Mouse (Mus musculus) cerebral cortex, adult 2 months (tissue): ENCODE results near the gene Bhmt2.

Source experiments
- WGBS: fragments of 180-500 bp; shearing (Covaris S2); methylation state at CpG from one replicate; pipeline ENCODE4 v1.1.7; 2018; 5-methylcytosine and 5-hydroxymethylcytosine counted together

Bhmt2 gene

DNA sequence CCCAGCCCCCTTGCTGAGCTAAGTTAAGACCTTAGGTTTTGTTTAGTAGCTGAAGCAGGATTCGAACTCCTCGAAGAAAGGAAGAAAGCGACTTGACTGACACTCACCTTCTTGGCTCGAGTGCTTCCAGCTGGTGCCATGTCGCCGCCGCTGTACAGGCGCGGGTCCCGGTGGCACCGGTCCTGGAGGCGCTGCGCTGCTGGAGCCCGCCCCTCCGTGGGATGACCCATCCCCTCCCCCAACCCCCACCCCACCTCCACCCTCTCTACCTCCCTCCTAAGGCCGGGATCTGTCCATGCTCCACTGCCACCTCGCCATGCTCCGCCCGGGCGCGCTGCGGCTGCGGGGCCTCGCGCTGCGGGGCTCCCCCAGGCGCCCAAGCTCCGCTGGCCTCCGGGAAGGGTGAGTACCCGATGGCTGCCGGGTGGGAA is at the start of gene Bhmt2, which contains the start of gene Dmgdh:
TSS of gene Bhmt2 (minus strand) at position 172 of the 431 bp plus-strand sequence.
TSS of gene Dmgdh (plus strand) at position 303 of the 431 bp plus-strand sequence.
- whole genome bisulfite sequencing, result 13% methylated on average over 31 of the region's 31 CpGs

DNA sequence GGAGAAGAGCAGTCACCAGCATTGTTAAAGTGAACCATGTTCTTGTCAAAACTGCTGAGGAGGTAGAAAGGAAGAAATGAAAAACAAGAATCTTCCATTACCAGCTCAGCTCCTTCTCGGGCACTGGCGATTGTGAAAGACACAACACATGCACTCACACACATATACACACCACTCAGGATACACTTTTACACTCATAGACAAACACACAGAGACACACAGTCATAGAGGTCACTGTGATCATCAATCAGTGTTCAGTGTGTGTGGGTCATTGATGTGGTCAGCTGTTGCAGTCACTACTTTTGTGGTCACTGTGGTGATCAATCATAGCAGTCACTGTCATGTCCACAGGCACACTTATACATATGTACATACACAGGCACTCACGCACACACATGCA is 49.4 kb upstream of the Bhmt2 start:
- 83% methylated on average over 3 of the region's 3 CpGs for WGBS

DNA sequence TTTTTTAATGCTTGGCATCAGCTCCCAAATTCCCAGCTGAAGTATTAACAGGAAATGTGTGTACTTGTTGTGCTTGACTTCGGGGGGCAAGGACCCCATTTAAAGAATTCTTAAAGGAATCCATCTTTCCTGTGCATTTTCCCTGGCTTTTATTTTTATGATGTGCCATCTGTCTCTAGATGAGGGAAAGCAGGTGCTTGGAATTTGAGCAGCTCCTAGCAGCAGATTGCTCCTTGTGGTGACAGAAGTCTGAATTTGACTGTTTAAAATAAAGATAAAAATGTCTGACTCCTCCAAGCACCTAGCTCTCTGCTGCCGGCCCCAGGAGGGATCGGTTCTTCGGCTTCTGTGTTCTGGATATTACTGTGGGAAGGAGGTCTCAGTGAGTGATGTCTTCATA is 47.8 kb upstream of the Bhmt2 start:
- 40% methylated on average over 4 of the region's 4 CpGs for WGBS

DNA sequence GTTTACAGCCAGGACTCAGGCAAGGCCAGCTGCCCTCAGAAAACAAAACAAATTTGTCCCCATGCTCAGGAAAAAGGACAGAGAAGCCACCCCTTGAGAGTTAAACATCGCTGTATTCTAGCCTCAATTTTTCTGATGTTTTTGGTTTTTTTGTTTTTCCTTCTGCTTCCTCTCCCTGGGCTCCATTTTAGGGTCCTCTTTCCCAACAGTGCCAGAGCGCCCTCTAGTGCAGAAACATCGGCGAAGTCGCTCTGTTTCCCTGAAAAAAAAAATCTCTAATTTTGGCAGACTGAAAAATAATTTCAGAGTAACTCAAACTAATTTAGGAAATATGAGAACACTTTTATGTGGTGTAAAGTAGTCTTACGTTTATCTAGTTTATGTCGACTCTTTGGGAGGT is 44.8 kb upstream of the Bhmt2 start:
- WGBS, result 1% methylated on average over 7 of the region's 7 CpGs

- 70% methylated on average over 7 of the region's 7 CpGs for whole genome bisulfite sequencing
Measured at GRCm38 (mm10) chr13:93717113-93717512, 43.0 kb upstream of the Bhmt2 start.

GRCm38 (mm10) chr13:93713826-93714225 is 39.7 kb upstream of the Bhmt2 start:
- 97% methylated on average over 3 of the region's 3 CpGs for WGBS

DNA sequence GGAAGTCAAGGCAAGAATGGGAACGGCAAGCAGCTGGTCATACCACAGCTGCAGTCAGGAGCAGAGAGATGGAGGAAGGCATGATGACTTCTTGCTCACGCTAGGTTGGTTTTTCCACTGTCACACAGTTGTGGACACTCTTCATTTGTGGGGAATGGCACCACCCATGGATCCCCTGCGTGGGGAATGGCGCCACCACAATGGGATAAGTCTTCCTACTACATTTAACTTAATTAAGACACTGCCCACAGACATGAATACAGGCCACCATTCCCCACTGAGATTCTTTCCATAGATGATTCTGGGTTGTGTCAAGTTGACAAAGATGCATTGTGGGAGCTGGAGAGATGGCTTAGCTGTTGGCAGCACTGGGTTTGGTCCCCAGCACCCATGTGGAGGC is 38.3 kb upstream of the Bhmt2 start:
- WGBS, result 97% methylated on average over 4 of the region's 4 CpGs

DNA sequence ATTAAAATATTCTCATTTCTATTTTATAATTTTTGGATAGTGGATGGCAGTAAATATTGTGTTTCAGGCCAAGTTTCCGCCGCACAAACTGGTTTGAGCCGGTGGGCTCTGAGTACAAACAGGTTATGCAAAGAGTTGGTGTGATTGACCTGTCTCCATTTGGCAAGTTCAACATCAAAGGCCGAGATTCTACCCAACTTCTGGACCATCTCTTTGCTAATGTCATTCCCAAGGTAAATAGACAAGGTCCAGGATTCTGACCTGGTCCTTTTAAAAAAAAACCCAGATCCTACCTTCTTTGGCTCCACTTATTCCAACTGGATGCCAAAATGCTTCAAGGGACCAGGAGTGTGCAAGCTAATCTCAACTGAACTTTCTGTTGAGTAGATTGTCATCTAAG is 37.1 kb upstream of the Bhmt2 start:
- 96% methylated on average over 4 of the region's 4 CpGs for WGBS

GRCm38 (mm10) chr13:93710325-93710724 is 36.2 kb upstream of the Bhmt2 start:
- WGBS, result 91% methylated on average over 4 of the region's 4 CpGs

- 70% methylated on average over 4 of the region's 4 CpGs for WGBS
Measured at GRCm38 (mm10) chr13:93707271-93707670, 33.2 kb upstream of the Bhmt2 start.

DNA sequence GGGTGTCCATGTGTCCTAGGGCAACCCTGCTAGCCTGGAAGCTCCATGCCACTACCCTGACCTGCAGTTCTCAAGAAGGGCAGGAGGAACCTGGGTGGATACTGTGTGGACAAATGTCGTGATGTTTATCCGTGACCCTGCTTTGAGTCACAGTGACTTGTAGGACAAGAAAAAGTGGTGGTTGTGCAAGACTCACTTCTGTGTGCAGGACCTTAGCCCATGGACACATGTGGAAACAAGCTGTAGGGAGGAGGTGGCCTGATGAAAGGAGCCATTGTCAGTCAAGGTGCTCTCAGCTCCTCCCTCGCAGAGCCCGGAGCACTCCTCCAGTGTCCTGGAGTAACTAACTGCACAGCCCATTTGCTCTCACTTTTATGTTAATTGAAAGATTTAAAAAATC is 31.6 kb upstream of the Bhmt2 start:
- WGBS, result 87% methylated on average over 4 of the region's 4 CpGs

GRCm38 (mm10) chr13:93698866-93699265 is 24.8 kb upstream of the Bhmt2 start:
- 64% methylated on average over 6 of the region's 6 CpGs for WGBS

- WGBS, result 89% methylated on average over 1 of the region's 1 CpGs
Measured at GRCm38 (mm10) chr13:93690821-93691220, 16.7 kb upstream of the Bhmt2 start.

- 92% methylated on average over 3 of the region's 3 CpGs for WGBS
Measured at GRCm38 (mm10) chr13:93689566-93689965, 15.5 kb upstream of the Bhmt2 start.

DNA sequence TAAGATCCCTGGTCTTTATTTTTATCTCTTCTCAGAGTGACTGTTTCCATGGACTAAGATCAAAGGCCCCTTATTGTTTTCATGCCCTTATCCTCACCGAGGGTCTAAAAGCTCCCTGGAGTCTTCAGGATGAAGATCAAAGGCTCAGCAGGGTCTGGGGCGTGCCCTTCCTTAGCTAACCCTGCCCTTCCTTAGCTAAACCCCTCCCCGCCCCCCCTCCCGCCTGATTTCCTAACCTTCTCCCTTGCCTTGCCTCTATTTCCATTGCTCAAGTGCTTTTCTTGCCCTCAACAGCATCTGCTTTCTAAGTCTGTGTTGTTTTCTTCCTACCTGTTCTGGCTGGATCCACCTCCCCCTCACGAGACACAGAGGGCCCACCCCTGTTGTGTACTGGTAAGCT is 13.2 kb upstream of the Bhmt2 start:
- 40% methylated on average over 5 of the region's 5 CpGs for WGBS

GRCm38 (mm10) chr13:93685226-93685625 is 11.1 kb upstream of the Bhmt2 start:
- 92% methylated on average over 4 of the region's 4 CpGs for WGBS

DNA sequence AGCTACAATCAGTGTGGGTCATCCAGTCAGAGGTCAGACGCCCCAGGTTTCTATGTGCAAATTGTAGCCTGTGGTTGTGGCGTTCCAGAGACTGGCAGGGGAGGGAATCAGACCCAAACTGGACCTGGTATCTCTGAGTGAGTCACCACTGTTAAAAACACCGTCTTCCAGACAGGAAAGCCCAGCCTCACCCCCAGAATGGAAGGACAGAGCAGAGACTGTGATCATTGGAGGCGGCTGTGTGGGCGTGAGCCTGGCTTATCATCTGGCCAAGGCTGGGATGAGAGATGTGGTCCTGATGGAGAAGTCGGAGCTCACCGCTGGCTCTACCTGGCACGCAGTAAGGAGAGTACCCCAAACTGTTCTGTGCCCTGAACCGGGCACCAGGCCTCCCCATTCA is 2.8 kb upstream of the Bhmt2 start:
- WGBS, result 69% methylated on average over 9 of the region's 9 CpGs

- WGBS, result 81% methylated on average over 2 of the region's 2 CpGs
Measured at GRCm38 (mm10) chr13:93673296-93673695, 806 bp downstream of the Bhmt2 start.

- WGBS, result 98% methylated on average over 4 of the region's 4 CpGs
Measured at GRCm38 (mm10) chr13:93672371-93672770, 1.7 kb downstream of the Bhmt2 start.

GRCm38 (mm10) chr13:93667586-93667985 is 6.5 kb downstream of the Bhmt2 start:
- WGBS, result 66% methylated on average over 4 of the region's 4 CpGs

- WGBS, result 86% methylated on average over 5 of the region's 5 CpGs
Measured at GRCm38 (mm10) chr13:93657941-93658340, 16.2 kb downstream of the Bhmt2 start.

GRCm38 (mm10) chr13:93653382-93653781 is 20.7 kb downstream of the Bhmt2 start:
- 92% methylated on average over 6 of the region's 6 CpGs for WGBS

GRCm38 (mm10) chr13:93648387-93649130 is 25.5 kb downstream of the Bhmt2 start:
- 84% methylated on average over 7 of the region's 7 CpGs for WGBS

DNA sequence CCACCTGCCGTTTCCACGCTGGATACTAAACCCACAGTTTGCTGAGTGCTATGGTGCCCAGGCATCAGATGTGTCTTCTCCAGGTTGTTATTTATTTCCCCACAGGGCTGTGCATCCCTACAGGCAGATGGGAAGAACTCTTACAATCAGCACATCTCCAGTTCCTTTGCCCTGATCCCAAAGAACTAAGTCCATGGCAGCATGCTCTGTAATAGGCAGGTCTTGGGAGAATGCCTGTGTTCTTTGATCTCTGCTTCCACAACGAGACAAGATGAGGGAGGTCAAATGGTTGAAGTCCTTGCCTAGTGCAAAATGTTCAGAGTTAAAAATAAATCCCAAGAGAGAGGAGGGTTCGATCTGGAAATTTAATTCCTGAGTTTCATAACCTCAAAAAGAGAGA is 34.5 kb downstream of the Bhmt2 start:
- 67% methylated on average over 4 of the region's 4 CpGs for WGBS
